Mouse (Mus musculus): ENCODE results near the gene Ltbp3. TPM values are rescaled to one million over a fixed set of nuclear protein-coding genes. Genes with fewer than 3 reads are reported as not detected.

Gene Ltbp3
- polyA plus RNA-seq, 1 experiment from 2014 or later: 14.0 TPM

- under 1% methylated on average over 19 of the region's 19 CpGs for WGBS
- Histone ChIP-seq H3K27ac (ENCODE audit: low read length) (peak overlapping the region; percentile 89), H3K9me3 (ENCODE audit: control insufficient read depth, low read length) (no peaks in the 10 kb centered on the region), H3K27me3 (replicated peaks; ENCODE audit: control insufficient read depth, insufficient read depth, low read length) (no peaks in the 10 kb centered on the region), H3K4me1 (ENCODE audit: control insufficient read depth, insufficient read depth, low read length) (peaks cover 37% of the 10 kb centered on the region), H3K36me3 (ENCODE audit: control insufficient read depth, insufficient read depth, low read length) (peaks cover 16% of the 10 kb centered on the region; the same call in 1 of the 2 replicates), H3K4me3 (ENCODE audit: low read length) (peak overlapping the region; percentile 62), H3K4me2 (ENCODE audit: low read depth, low read length) (peak overlapping the region; percentile 65), H3K9ac (ENCODE audit: low read depth, low read length) (peak overlapping the region; percentile 81)
- ATAC-seq: no peak
Observed at GRCm38 (mm10) chr19:5800632-5801431, 60.1 kb downstream of the Ltbp3 start.

DNA sequence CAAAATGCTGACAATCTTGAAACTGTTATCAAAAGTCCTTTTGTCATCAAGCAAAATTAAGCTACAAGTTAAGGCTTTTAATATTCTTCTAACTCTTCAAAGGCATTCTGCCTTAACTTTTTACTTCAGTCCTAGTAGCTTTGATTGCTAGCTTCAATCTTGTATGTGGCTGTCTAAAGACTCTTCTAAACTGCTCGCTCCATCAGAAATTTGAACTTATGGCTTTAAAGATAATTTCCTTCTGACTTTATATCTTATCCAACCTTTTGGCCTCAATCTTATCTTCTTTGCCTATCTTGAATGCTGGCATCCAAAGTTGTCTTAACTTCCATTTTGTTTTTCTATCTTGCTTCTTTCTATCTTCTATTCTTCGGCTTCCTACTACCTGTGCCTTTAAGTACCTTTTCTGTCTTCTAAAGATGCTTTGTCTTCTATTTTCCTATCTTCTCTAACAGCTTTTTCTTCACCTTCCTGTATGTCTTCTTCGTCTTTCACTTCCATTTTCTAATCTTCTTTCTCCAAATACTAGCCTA is 60.8 kb downstream of the Ltbp3 start:
- Histone ChIP-seq H3K4me2 (ENCODE audit: low read depth, low read length) (peak overlapping the region; percentile 65), H3K9me3 (ENCODE audit: control insufficient read depth, low read length) (no peaks in the 10 kb centered on the region), H3K27ac (ENCODE audit: low read length) (peak overlapping the region; percentile 89), H3K27me3 (replicated peaks; ENCODE audit: control insufficient read depth, insufficient read depth, low read length) (no peaks in the 10 kb centered on the region), H3K36me3 (ENCODE audit: control insufficient read depth, insufficient read depth, low read length) (peaks cover 10% of the 10 kb centered on the region; the same call in 1 of the 2 replicates), H3K4me3 (ENCODE audit: low read length) (peak overlapping the region; percentile 62), H3K9ac (ENCODE audit: low read depth, low read length) (peak overlapping the region; percentile 81), H3K4me1 (ENCODE audit: control insufficient read depth, insufficient read depth, low read length) (peaks cover 38% of the 10 kb centered on the region)
- no peak for ATAC-seq
- WGBS: 2% methylated on average over 3 of the region's 3 CpGs

- WGBS: under 1% methylated on average over 25 of the region's 25 CpGs
- Histone ChIP-seq H3K27ac (ENCODE audit: low read length) (peak overlapping the region; percentile 100), H3K9me3 (ENCODE audit: control insufficient read depth, low read length) (no peaks in the 10 kb centered on the region), H3K4me2 (ENCODE audit: low read depth, low read length) (peak overlapping the region; percentile 97), H3K4me1 (ENCODE audit: control insufficient read depth, insufficient read depth, low read length) (peaks cover 38% of the 10 kb centered on the region), H3K27me3 (replicated peaks; ENCODE audit: control insufficient read depth, insufficient read depth, low read length) (no peaks in the 10 kb centered on the region), H3K4me3 (ENCODE audit: low read length) (peak overlapping the region; percentile 62), H3K9ac (ENCODE audit: low read depth, low read length) (peak overlapping the region; percentile 70), H3K36me3 (ENCODE audit: control insufficient read depth, insufficient read depth, low read length) (peaks cover 4% of the 10 kb centered on the region; the same call in 1 of the 2 replicates)
- ATAC-seq: no peak; the same call in 1 of the 2 replicates
Observed at GRCm38 (mm10) chr19:5802011-5802786, 61.5 kb downstream of the Ltbp3 start.

GRCm38 (mm10) chr19:5802787-5803040 is 62.0 kb downstream of the Ltbp3 start:
- Histone ChIP-seq H3K4me3 (ENCODE audit: low read length) (peak overlapping the region; percentile 62), H3K27ac (ENCODE audit: low read length) (peak overlapping the region; percentile 100), H3K4me2 (ENCODE audit: low read depth, low read length) (peak overlapping the region; percentile 97), H3K9me3 (ENCODE audit: control insufficient read depth, low read length) (no peaks in the 10 kb centered on the region), H3K36me3 (ENCODE audit: control insufficient read depth, insufficient read depth, low read length) (no peaks in the 10 kb centered on the region), H3K27me3 (replicated peaks; ENCODE audit: control insufficient read depth, insufficient read depth, low read length) (no peaks in the 10 kb centered on the region), H3K9ac (ENCODE audit: low read depth, low read length) (peak overlapping the region; percentile 95), H3K4me1 (ENCODE audit: control insufficient read depth, insufficient read depth, low read length) (peaks cover 34% of the 10 kb centered on the region)
- no peak for ATAC-seq
- WGBS: under 1% methylated on average over 4 of the region's 4 CpGs

- peak overlapping the region; percentile 100 for H3K27ac ChIP-seq (ENCODE audit: low read length)
- H3K27me3 ChIP-seq (replicated peaks; ENCODE audit: control insufficient read depth, insufficient read depth, low read length): no peaks in the 10 kb centered on the region
- H3K4me3 ChIP-seq (ENCODE audit: low read length): peak overlapping the region; percentile 62
- H3K4me2 ChIP-seq (ENCODE audit: low read depth, low read length): peak overlapping the region; percentile 97
- peaks cover 38% of the 10 kb centered on the region for H3K4me1 ChIP-seq (ENCODE audit: control insufficient read depth, insufficient read depth, low read length)
- peak overlapping the region; percentile 95 for H3K9ac ChIP-seq (ENCODE audit: low read depth, low read length)
- no peaks in the 10 kb centered on the region for H3K36me3 ChIP-seq (ENCODE audit: control insufficient read depth, insufficient read depth, low read length)
- no peaks in the 10 kb centered on the region for H3K9me3 ChIP-seq (ENCODE audit: control insufficient read depth, low read length)
- under 1% methylated on average over 66 of the region's 67 CpGs for WGBS
- peak; percentile 94 for ATAC-seq
Observed at GRCm38 (mm10) chr19:5803041-5803880, 62.6 kb downstream of the Ltbp3 start.

GRCm38 (mm10) chr19:5803881-5804279 is 63.2 kb downstream of the Ltbp3 start:
- Histone ChIP-seq H3K4me2 (ENCODE audit: low read depth, low read length) (peak overlapping the region; percentile 97), H3K4me3 (ENCODE audit: low read length) (peak overlapping the region; percentile 40), H3K27ac (ENCODE audit: low read length) (peak overlapping the region; percentile 99), H3K27me3 (replicated peaks; ENCODE audit: control insufficient read depth, insufficient read depth, low read length) (no peaks in the 10 kb centered on the region), H3K36me3 (ENCODE audit: control insufficient read depth, insufficient read depth, low read length) (no peaks in the 10 kb centered on the region), H3K4me1 (ENCODE audit: control insufficient read depth, insufficient read depth, low read length) (peaks cover 43% of the 10 kb centered on the region), H3K9ac (ENCODE audit: low read depth, low read length) (peak overlapping the region; percentile 81), H3K9me3 (ENCODE audit: control insufficient read depth, low read length) (no peaks in the 10 kb centered on the region)
- ATAC-seq: peak; percentile 14
- 1% methylated on average over 16 of the region's 16 CpGs for WGBS

GRCm38 (mm10) chr19:5804371-5804899 is 63.7 kb downstream of the Ltbp3 start:
- H3K9me3 ChIP-seq (ENCODE audit: control insufficient read depth, low read length): no peaks in the 10 kb centered on the region
- peak overlapping the region; percentile 99 for H3K27ac ChIP-seq (ENCODE audit: low read length)
- ATAC-seq: no peak
- H3K4me1 ChIP-seq (ENCODE audit: control insufficient read depth, insufficient read depth, low read length): peaks cover 47% of the 10 kb centered on the region
- peak overlapping the region; percentile 97 for H3K4me2 ChIP-seq (ENCODE audit: low read depth, low read length)
- 32% methylated on average over 8 of the region's 8 CpGs for WGBS
- no peaks in the 10 kb centered on the region for H3K27me3 ChIP-seq (replicated peaks; ENCODE audit: control insufficient read depth, insufficient read depth, low read length)
- peak overlapping the region; percentile 40 for H3K4me3 ChIP-seq (ENCODE audit: low read length)
- peak overlapping the region; percentile 81 for H3K9ac ChIP-seq (ENCODE audit: low read depth, low read length)
- H3K36me3 ChIP-seq (ENCODE audit: control insufficient read depth, insufficient read depth, low read length): no peaks in the 10 kb centered on the region

- no peaks in the 10 kb centered on the region for H3K9me3 ChIP-seq (ENCODE audit: control insufficient read depth, low read length)
- peak overlapping the region; percentile 36 for H3K9ac ChIP-seq (ENCODE audit: low read depth, low read length)
- H3K27ac ChIP-seq (ENCODE audit: low read length): peak overlapping the region; percentile 87
- ATAC-seq: no peak
- H3K4me3 ChIP-seq (ENCODE audit: low read length): no peak overlapping the region
- no peaks in the 10 kb centered on the region for H3K36me3 ChIP-seq (ENCODE audit: control insufficient read depth, insufficient read depth, low read length)
- H3K4me2 ChIP-seq (ENCODE audit: low read depth, low read length): 0 out of 2 replicates have a peak overlapping the region, but pooled peaks have one; percentile 6
- WGBS: 6% methylated on average over 8 of the region's 8 CpGs
- H3K27me3 ChIP-seq (replicated peaks; ENCODE audit: control insufficient read depth, insufficient read depth, low read length): no peaks in the 10 kb centered on the region
- peaks cover 65% of the 10 kb centered on the region for H3K4me1 ChIP-seq (ENCODE audit: control insufficient read depth, insufficient read depth, low read length)
Observed at GRCm38 (mm10) chr19:5806051-5806808, 65.5 kb downstream of the Ltbp3 start.

All from intestine, embryonic 16.5 days (tissue).